Mouse (Mus musculus): ENCODE results near the gene Xrcc6. TPM values are rescaled to one million over a fixed set of nuclear protein-coding genes. Genes with fewer than 3 reads are reported as not detected.

The Xrcc6 gene
- polyA plus RNA-seq, 1 experiment from 2014 or later, result 36.7 TPM

DNA sequence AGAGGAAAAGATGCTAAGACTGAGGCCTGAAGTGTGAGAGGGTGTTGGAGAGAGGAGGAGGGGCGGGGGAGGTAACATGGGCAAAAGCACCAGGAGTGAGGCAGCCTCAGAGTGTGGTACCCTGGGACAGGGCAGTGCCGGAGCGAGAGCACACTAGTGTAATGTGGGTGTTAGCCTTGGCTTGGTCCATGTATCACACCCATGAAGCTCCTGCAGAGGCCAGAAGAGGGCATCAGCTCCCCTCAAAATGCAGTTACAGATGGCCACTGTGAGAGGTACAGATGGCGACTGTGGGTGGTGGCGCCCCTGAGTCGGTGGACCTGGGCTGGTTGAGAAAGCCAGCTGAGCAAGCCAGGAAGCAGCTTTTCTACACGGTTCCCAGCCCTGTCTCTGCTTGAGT, 93.5 kb downstream of the Xrcc6 start:
- H3K4me2 ChIP-seq (replicated peaks), result no peak overlapping the region
- H3K4me1 ChIP-seq (replicated peaks; ENCODE audit: control insufficient read depth, insufficient read depth, low read length), result no peaks in the 10 kb centered on the region
- ATAC-seq (ENCODE audit: low FRiP score) (0 out of 2 replicates have a peak, but pooled peaks have one; percentile 24), DNase-seq (ENCODE audit: low spot score) (no peak)
- no peak overlapping the region for H3K4me3 ChIP-seq (replicated peaks; ENCODE audit: low read length)
- WGBS, result 34% methylated on average over 7 of the region's 7 CpGs
- no peaks in the 10 kb centered on the region for H3K27me3 ChIP-seq (ENCODE audit: control insufficient read depth, insufficient read depth, low read length)
- H3K9ac ChIP-seq, result no peak overlapping the region
- H3K27ac ChIP-seq, result no peak overlapping the region
- H3K9me3 ChIP-seq (ENCODE audit: control insufficient read depth, low read length), result no peaks in the 10 kb centered on the region
- no peaks in the 10 kb centered on the region for H3K36me3 ChIP-seq (replicated peaks; ENCODE audit: control insufficient read depth, insufficient read depth)

GRCm38 (mm10) chr15:82085606-82086005, 98.0 kb downstream of the Xrcc6 start:
- Histone ChIP-seq H3K27me3 (ENCODE audit: control insufficient read depth, insufficient read depth, low read length) (no peaks in the 10 kb centered on the region), H3K9ac (no peak overlapping the region), H3K27ac (no peak overlapping the region), H3K4me3 (replicated peaks; ENCODE audit: low read length) (no peak overlapping the region), H3K9me3 (ENCODE audit: control insufficient read depth, low read length) (no peaks in the 10 kb centered on the region), H3K36me3 (replicated peaks; ENCODE audit: control insufficient read depth, insufficient read depth) (no peaks in the 10 kb centered on the region), H3K4me2 (replicated peaks) (no peak overlapping the region), H3K4me1 (replicated peaks; ENCODE audit: control insufficient read depth, insufficient read depth, low read length) (no peaks in the 10 kb centered on the region)
- ATAC-seq (ENCODE audit: low FRiP score), result no peak
- no peak for DNase-seq (ENCODE audit: low spot score)
- WGBS, result 85% methylated on average over 9 of the region's 9 CpGs

DNA sequence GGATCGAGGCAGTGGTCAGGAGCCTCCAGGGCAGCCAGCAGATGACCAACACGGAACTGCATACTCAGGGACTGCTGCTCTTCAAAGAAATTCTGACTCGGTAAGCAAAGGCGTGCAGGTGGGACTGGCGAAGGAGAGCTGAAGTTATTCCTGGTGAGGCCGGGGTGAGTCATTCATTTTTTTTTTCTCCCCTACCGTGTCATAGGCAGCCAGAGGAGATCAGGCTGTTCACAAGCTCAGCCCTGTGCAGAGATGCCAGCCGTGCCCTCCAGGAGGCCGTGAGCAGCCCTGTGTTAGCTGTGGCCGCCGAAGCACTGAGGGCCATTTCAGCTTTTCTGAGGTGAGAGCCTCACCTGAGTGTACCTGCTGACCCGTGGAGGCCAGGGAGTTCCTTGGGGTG, 98.5 kb downstream of the Xrcc6 start:
- Histone ChIP-seq H3K9me3 (ENCODE audit: control insufficient read depth, low read length) (no peaks in the 10 kb centered on the region), H3K27ac (no peak overlapping the region), H3K4me3 (replicated peaks; ENCODE audit: low read length) (no peak overlapping the region), H3K4me2 (replicated peaks) (no peak overlapping the region), H3K4me1 (replicated peaks; ENCODE audit: control insufficient read depth, insufficient read depth, low read length) (no peaks in the 10 kb centered on the region), H3K9ac (no peak overlapping the region), H3K36me3 (replicated peaks; ENCODE audit: control insufficient read depth, insufficient read depth) (no peaks in the 10 kb centered on the region), H3K27me3 (ENCODE audit: control insufficient read depth, insufficient read depth, low read length) (no peaks in the 10 kb centered on the region)
- DNase-seq (ENCODE audit: low spot score), result no peak
- no peak for ATAC-seq (ENCODE audit: low FRiP score)
- 81% methylated on average over 12 of the region's 12 CpGs for WGBS

DNA sequence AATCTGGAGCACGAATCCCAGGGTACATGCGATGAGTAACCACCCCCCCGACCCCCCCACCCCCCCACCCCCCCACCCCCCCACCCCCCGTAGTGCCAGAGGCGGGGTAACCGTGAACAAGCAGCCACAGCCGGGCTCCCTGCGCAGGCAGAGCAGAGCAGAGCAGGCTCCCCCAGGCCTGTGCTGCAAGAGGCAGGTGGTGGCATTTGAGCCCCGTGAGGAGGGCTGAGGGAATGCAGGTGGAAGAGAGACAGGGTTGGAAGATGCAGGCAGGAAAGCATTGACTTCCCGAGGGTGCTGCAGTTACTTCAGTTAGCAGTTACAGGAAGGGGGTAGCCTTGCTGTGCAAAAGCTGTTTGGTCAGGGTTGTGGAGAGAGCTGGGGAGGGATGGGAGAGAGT, 99.6 kb downstream of the Xrcc6 start:
- DNase-seq (ENCODE audit: low spot score) (no peak), ATAC-seq (ENCODE audit: low FRiP score) (no peak)
- WGBS, result 12% methylated on average over 10 of the region's 10 CpGs
- Histone ChIP-seq H3K36me3 (replicated peaks; ENCODE audit: control insufficient read depth, insufficient read depth) (no peaks in the 10 kb centered on the region), H3K27ac (no peak overlapping the region), H3K4me2 (replicated peaks) (no peak overlapping the region), H3K9me3 (ENCODE audit: control insufficient read depth, low read length) (no peaks in the 10 kb centered on the region), H3K9ac (no peak overlapping the region), H3K27me3 (ENCODE audit: control insufficient read depth, insufficient read depth, low read length) (no peaks in the 10 kb centered on the region), H3K4me1 (replicated peaks; ENCODE audit: control insufficient read depth, insufficient read depth, low read length) (no peaks in the 10 kb centered on the region), H3K4me3 (replicated peaks; ENCODE audit: low read length) (no peak overlapping the region)

Other genes starting within 250 kb of the Xrcc6 start
- gene Zc3h7b, start 242.8 kb upstream of the Xrcc6 start, polyA plus RNA-seq (2014; fragmentation: Nextera tagmentation; extraction: Ambion mirVana), result 58.9 and 62.7 TPM in 2 replicates
- gene Rangap1, start 242.3 kb upstream of the Xrcc6 start, polyA plus RNA-seq (2014; fragmentation: Nextera tagmentation; extraction: Ambion mirVana), result 117 and 135 TPM in 2 replicates
- gene Tef, start 185.4 kb upstream of the Xrcc6 start, polyA plus RNA-seq (2014; fragmentation: Nextera tagmentation; extraction: Ambion mirVana), result 16.8 and 18.7 TPM in 2 replicates
- gene Tob2, start 129.0 kb upstream of the Xrcc6 start, polyA plus RNA-seq (2014; fragmentation: Nextera tagmentation; extraction: Ambion mirVana), result 13.4 and 14.9 TPM in 2 replicates
- 117 and 130 TPM in 2 replicates for gene Phf5a, start 115.9 kb upstream of the Xrcc6 start, polyA plus RNA-seq (2014; fragmentation: Nextera tagmentation; extraction: Ambion mirVana)
- 252 and 281 TPM in 2 replicates for gene Aco2, start 115.5 kb upstream of the Xrcc6 start, polyA plus RNA-seq (2014; fragmentation: Nextera tagmentation; extraction: Ambion mirVana)
- gene Polr3h, start 61.6 kb upstream of the Xrcc6 start, polyA plus RNA-seq (2014; fragmentation: Nextera tagmentation; extraction: Ambion mirVana), result 85.5 and 100.0 TPM in 2 replicates
- 183 and 199 TPM in 2 replicates for gene Csdc2, start 51.1 kb upstream of the Xrcc6 start, polyA plus RNA-seq (2014; fragmentation: Nextera tagmentation; extraction: Ambion mirVana)
- gene Pmm1, start 26.9 kb upstream of the Xrcc6 start, polyA plus RNA-seq (2014; fragmentation: Nextera tagmentation; extraction: Ambion mirVana), result 89.0 and 103 TPM in 2 replicates
- gene 1700029P11Rik, start 7.3 kb upstream of the Xrcc6 start, polyA plus RNA-seq (2014; fragmentation: Nextera tagmentation; extraction: Ambion mirVana), result not detected in 2 replicates
- gene Desi1, start 46.0 kb downstream of the Xrcc6 start, polyA plus RNA-seq (2014; fragmentation: Nextera tagmentation; extraction: Ambion mirVana), result 53.2 and 61.3 TPM in 2 replicates
- 235 and 252 TPM in 2 replicates for gene Snu13, start 59.8 kb downstream of the Xrcc6 start, polyA plus RNA-seq (2014; fragmentation: Nextera tagmentation; extraction: Ambion mirVana)
- not detected in 2 replicates for gene 4930407I10Rik, start 71.3 kb downstream of the Xrcc6 start, polyA plus RNA-seq (2014; fragmentation: Nextera tagmentation; extraction: Ambion mirVana)
- gene Mei1, start 82.2 kb downstream of the Xrcc6 start, polyA plus RNA-seq (2014; fragmentation: Nextera tagmentation; extraction: Ambion mirVana), result 0.08 and 0.09 TPM in 2 replicates
- gene Ccdc134, start 140.1 kb downstream of the Xrcc6 start, polyA plus RNA-seq (2014; fragmentation: Nextera tagmentation; extraction: Ambion mirVana), result 12.9 and 13.8 TPM in 2 replicates
- gene Srebf2, start 159.3 kb downstream of the Xrcc6 start, polyA plus RNA-seq (2014; fragmentation: Nextera tagmentation; extraction: Ambion mirVana), result 153 and 154 TPM in 2 replicates
- gene Shisa8, start 225.0 kb downstream of the Xrcc6 start, polyA plus RNA-seq (2014; fragmentation: Nextera tagmentation; extraction: Ambion mirVana), result 3.4 and 6.3 TPM in 2 replicates
- 0.51 and 0.68 TPM in 2 replicates for gene Tnfrsf13c, start 236.5 kb downstream of the Xrcc6 start, polyA plus RNA-seq (2014; fragmentation: Nextera tagmentation; extraction: Ambion mirVana)